Mouse (Mus musculus): ENCODE measurements around the gene Zfp691.

- TF ChIP-seq CTCF (IDR thresholded peaks at IDR 0.05; ENCODE audit: control insufficient read depth, insufficient read depth, insufficient replicate concordance, low read depth, low read length) (no peak), POLR2A (IDR thresholded peaks at IDR 0.05; ENCODE audit: control insufficient read depth, low read depth, low read length) (no peak)
Observed at GRCm38 (mm10) chr4:119180133-119180707, 6.2 kb upstream of the Zfp691 start.
